Mouse (Mus musculus) megakaryocyte, embryonic 14.5 days (primary cell): ENCODE measurements at regions not wholly inside any gene's neighbourhood (a gene's known extent, or its start where the extent isn't known, plus 50 kb on each side); places are given as distances from the start of the nearest gene placed in this dataset.

Experiments
- FLI1 ChIP-seq: IDR thresholded peaks from 2 replicates; pipeline ENCODE4 v1.6.1; 2012; ENCODE audit warnings: low read length, inconsistent platforms, mixed read lengths
- GATA1 ChIP-seq: IDR thresholded peaks from 3 replicates; pipeline ENCODE4 v1.6.1; 2012; ENCODE audit warnings: mixed read lengths, low read length, inconsistent platforms, borderline replicate concordance

DNA sequence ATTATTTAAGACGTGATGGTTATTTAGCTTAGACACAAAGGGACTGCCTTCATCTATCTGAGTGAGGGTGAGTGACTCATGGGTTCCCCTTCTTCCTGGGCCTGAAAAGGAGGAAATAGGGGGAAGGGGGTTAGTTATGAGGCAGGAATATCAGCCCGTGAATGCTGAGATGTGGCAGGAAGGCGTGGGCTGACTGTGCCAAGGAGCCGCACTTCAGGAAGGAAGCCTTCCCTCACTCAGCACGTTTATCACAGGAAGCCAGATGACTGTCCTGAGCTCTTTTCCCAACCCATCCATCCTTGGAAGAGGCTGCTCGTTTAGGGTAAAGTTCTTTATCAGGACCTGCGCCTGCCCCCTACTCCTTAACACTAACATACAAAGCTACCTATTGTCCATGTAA, 403.5 kb downstream of the Plk2 start:
- TF ChIP-seq GATA1 = no peak
- TF ChIP-seq FLI1 = no peak
